Comparison of ENCODE assay signal across 8 mouse cellular contexts in the genomic region with DNA sequence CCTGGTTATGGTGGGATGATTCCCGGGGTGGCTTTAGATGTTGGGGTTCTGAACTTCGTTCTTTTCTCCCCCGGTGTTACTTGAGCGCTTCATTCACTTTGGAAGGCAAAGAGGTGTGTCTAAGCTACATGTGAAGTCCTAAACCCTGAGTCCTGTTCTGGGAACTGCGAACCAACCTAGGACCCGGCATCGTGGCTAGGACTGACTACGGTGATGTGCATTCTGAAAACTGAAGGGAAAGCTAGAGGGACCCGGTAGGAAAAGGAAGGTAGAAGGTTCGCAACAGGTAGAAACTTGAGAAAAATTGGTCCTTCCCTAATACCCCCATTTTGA. TPM values are rescaled to one million over a fixed set of nuclear protein-coding genes. Genes with fewer than 3 reads are reported as not detected.
A peak's percentile ranks its signal among the peaks of the same experiment; 100 is the strongest.
DNase-seq lines count a peak whose midpoint lies in the region; ATAC-seq and TF ChIP-seq lines count a peak whose summit lies in the region.

No protein-coding gene starts in this region.

- peak overlapping the region; percentile 71 for H3K9ac ChIP-seq in embryonic facial prominence, embryonic 13.5 days
- peak overlapping the region; percentile 85 for H3K9ac ChIP-seq in intestine, embryonic 16.5 days (ENCODE audit: low read depth, low read length)
- peak overlapping the region; percentile 44 for H3K9ac ChIP-seq in neural tube, embryonic 12.5 days

- H3K9me3 ChIP-seq in embryonic facial prominence, embryonic 13.5 days = no peaks in the 10 kb centered on the region
- H3K9me3 ChIP-seq in intestine, embryonic 16.5 days (ENCODE audit: control insufficient read depth, low read length) = no peaks in the 10 kb centered on the region
- H3K9me3 ChIP-seq in neural tube, embryonic 12.5 days = no peaks in the 10 kb centered on the region

- peak overlapping the region; percentile 71 for H3K4me2 ChIP-seq in embryonic facial prominence, embryonic 13.5 days
- H3K4me2 ChIP-seq in intestine, embryonic 16.5 days (ENCODE audit: low read depth, low read length) = peak overlapping the region; percentile 84
- H3K4me2 ChIP-seq in neural tube, embryonic 12.5 days (replicated peaks) = peak overlapping the region; percentile 69

- peaks cover 3% of the 10 kb centered on the region; the same call in 1 of the 2 replicates for H3K4me1 ChIP-seq in lung, adult 2 months (ENCODE audit: control insufficient read depth, insufficient read depth, low read length)
- peaks cover 13% of the 10 kb centered on the region for H3K4me1 ChIP-seq in embryonic facial prominence, embryonic 13.5 days
- H3K4me1 ChIP-seq in intestine, embryonic 16.5 days (ENCODE audit: control insufficient read depth, insufficient read depth, low read length) = peaks cover 5% of the 10 kb centered on the region; the same call in 1 of the 2 replicates
- peaks cover 11% of the 10 kb centered on the region; the same call in 1 of the 2 replicates for H3K4me1 ChIP-seq in neural tube, embryonic 12.5 days

- no peaks in the 10 kb centered on the region for H3K27me3 ChIP-seq in embryonic facial prominence, embryonic 13.5 days
- no peaks in the 10 kb centered on the region for H3K27me3 ChIP-seq in intestine, embryonic 16.5 days (replicated peaks; ENCODE audit: control insufficient read depth, insufficient read depth, low read length)
- H3K27me3 ChIP-seq in neural tube, embryonic 12.5 days (replicated peaks) = no peaks in the 10 kb centered on the region

- peak overlapping the region; percentile 75 for H3K4me3 ChIP-seq in lung, adult 2 months (replicated peaks; ENCODE audit: extremely low read depth, low read depth, low read length)
- peak overlapping the region; percentile 97 for H3K4me3 ChIP-seq in embryonic facial prominence, embryonic 13.5 days
- H3K4me3 ChIP-seq in intestine, embryonic 16.5 days (ENCODE audit: low read length) = peak overlapping the region; percentile 94
- peak overlapping the region; percentile 96 for H3K4me3 ChIP-seq in neural tube, embryonic 12.5 days

- ATAC-seq in embryonic facial prominence, embryonic 13.5 days (ENCODE audit: insufficient number of reproducible peaks, insufficient read depth, low FRiP score, low TSS enrichment, low read depth) = peak; percentile 43; the same call in 1 of the 2 replicates
- peak; percentile 62; the same call in 1 of the 2 replicates for ATAC-seq in intestine, embryonic 16.5 days
- ATAC-seq in neural tube, embryonic 12.5 days (ENCODE audit: low FRiP score, low read depth) = peak; percentile 63

- no peaks in the 10 kb centered on the region for H3K36me3 ChIP-seq in embryonic facial prominence, embryonic 13.5 days
- H3K36me3 ChIP-seq in intestine, embryonic 16.5 days (ENCODE audit: control insufficient read depth, insufficient read depth, low read length) = no peaks in the 10 kb centered on the region
- no peaks in the 10 kb centered on the region for H3K36me3 ChIP-seq in neural tube, embryonic 12.5 days

- TF ChIP-seq POLR2A in lung, adult 2 months (IDR thresholded peaks at IDR 0.05; ENCODE audit: borderline replicate concordance, extremely low read depth, low read depth, low read length) = no peak

- 1% methylated on average over 10 of the region's 10 CpGs for WGBS in lung, adult 2 months
- under 1% methylated on average over 10 of the region's 10 CpGs for WGBS in embryonic facial prominence, embryonic 13.5 days
- WGBS in intestine, embryonic 16.5 days = 0% methylated on average over 10 of the region's 10 CpGs
- 0% methylated on average over 10 of the region's 10 CpGs for WGBS in neural tube, embryonic 12.5 days

- no peak for TF ChIP-seq CTCF in lung, adult 2 months (IDR thresholded peaks at IDR 0.05; ENCODE audit: insufficient read depth, low read length)

- no peak for DNase-seq in lung, adult 2 months
- DNase-seq in lung, postnatal 10 days = no peak
- DNase-seq in left cerebral cortex, adult 9 months (ENCODE audit: low spot score in 2 of 2) = no peak
- no peak for DNase-seq in cerebellum, adult 11 months
- no peak for DNase-seq in right cerebral cortex, postnatal 36 days (ENCODE audit: low spot score in 2 of 2)

- H3K27ac ChIP-seq in embryonic facial prominence, embryonic 13.5 days = peak overlapping the region; percentile 69; the same call in 1 of the 2 replicates
- peak overlapping the region; percentile 66 for H3K27ac ChIP-seq in intestine, embryonic 16.5 days (ENCODE audit: low read length)
- H3K27ac ChIP-seq in neural tube, embryonic 12.5 days = peak overlapping the region; percentile 87; the same call in 1 of the 2 replicates

RNA-seq across cellular contexts. Expression of a gene that starts 0.4 kb away (rescaled TPM):
- 10.1 and 13.1 TPM in 2 replicates for polyA plus RNA-seq in lung, adult 2 months (2012; rRNA removed)
- polyA plus RNA-seq in embryonic facial prominence, embryonic 13.5 days (2015; fragmentation: Nextera tagmentation; extraction: Ambion mirVana) = 28.4 and 31.8 TPM in 2 replicates
- polyA plus RNA-seq in intestine, embryonic 16.5 days (2015; fragmentation: Nextera tagmentation; extraction: Ambion mirVana) = 18.9 and 19.1 TPM in 2 replicates
- polyA plus RNA-seq in neural tube, embryonic 12.5 days (2016; fragmentation: Nextera tagmentation; extraction: Ambion mirVana) = 48.7 and 53.5 TPM in 2 replicates
